Mouse (Mus musculus) liver, embryonic 14.5 days (tissue): ENCODE measurements around the gene Fbxo31.

ENCODE experiments used
- CTCF ChIP-seq: IDR thresholded peaks from 2 replicates; pipeline ENCODE4 v1.5.1; 2016; ENCODE audit warnings: antibody characterized with exemption, low read depth, control low read depth
- EP300 ChIP-seq: IDR thresholded peaks from 2 replicates; pipeline ENCODE4 v1.6.1; 2016; ENCODE audit warnings: antibody characterized with exemption, low read depth

DNA sequence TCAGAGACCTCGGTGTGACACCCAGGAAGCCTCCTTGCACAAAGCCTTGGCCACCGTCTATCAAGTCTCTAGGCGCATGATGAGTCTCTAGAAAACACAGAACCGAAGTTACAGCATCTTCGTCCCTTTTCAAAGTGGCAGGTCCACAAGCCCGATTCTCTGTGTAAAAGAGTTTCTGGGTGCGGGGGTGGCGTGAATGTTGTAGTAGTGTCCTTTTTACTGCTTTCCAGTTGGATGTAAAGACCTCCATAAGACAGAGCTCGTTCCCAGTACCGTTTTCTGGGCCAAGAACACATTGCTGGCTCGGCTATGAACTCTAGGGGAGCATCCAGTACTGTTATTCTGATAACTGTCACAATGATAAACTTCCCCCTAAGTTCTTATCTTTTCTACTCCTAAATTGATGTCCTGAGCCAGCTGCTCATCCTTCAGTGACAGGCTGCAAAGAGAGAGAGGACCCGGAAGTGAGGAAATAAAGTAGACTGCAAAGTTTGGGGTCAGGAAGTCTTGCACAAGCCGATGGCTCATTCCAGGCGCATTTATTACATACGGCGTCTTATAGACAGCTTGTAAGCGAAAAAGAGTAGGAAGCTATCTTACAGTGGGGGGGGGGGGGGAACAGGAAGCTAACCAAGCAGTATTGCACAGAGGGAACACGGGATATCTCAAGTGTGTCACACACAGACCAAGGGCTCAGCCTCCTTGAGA, 53.3 kb downstream of the Fbxo31 start:
- TF ChIP-seq CTCF = no peak
- no peak for TF ChIP-seq EP300
